In the genomic region with DNA sequence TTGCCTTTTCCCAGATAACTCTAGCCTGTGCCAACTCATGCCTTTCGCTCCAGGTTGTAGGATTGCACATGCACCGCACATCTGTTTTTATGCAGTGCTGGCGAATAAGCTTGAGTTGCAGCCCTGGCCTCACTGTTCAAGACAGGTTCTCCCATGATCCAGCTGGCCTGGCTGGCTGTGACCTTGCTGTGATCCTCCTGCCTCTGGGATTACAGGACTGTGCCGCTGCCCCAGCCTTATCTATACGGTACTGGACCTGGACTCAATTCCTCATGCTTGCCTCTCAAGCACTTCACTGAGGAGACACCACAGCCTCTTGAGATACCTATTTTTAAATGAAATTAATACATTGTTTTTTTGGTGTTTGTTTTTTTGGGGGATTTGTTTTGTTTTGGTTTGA, we compare ENCODE assay signal across 24 mouse cellular contexts. TPM values are rescaled to one million over a fixed set of nuclear protein-coding genes. Genes with fewer than 3 reads are reported as not detected.
DNase-seq lines count a peak whose midpoint lies in the region; ATAC-seq lines count a peak whose summit lies in the region.
"Had no signal": no experiment of that assay in that cellular context is flagged by ENCODE, and none has a peak within 500 bp of the region (broad histone marks: within the 10 kb centered on the region; RNA-seq: fewer than 3 reads in every experiment).

No protein-coding gene starts in this region.

- H3K9me3 ChIP-seq in heart, embryonic 11.5 days (replicated peaks; ENCODE audit: control insufficient read depth, low read length), result no peaks in the 10 kb centered on the region
- H3K9me3 ChIP-seq in heart, embryonic 14.5 days (ENCODE audit: control insufficient read depth, low read length), result no peaks in the 10 kb centered on the region
- H3K9me3 ChIP-seq: embryonic facial prominence, embryonic 12.5 days; embryonic facial prominence, embryonic 15.5 days; forebrain, embryonic 12.5 days; forebrain, embryonic 15.5 days; heart, embryonic 15.5 days; hindbrain, embryonic 12.5 days; hindbrain, embryonic 15.5 days had no signal

- peak; percentile 17 for DNase-seq in heart, adult 8-10 months (ENCODE audit: low spot score)
- peak; percentile 7 to 12 for DNase-seq in heart, postnatal 14 days
- DNase-seq in thymus, postnatal 14 days, result no peak
- DNase-seq in kidney, postnatal 10 days, result no peak
- DNase-seq: adrenal gland, adult 2 months; adrenal gland, postnatal 14 days; cerebellum, adult 11 months; cerebellum, adult 2 months; cerebellum, adult 9-11 months; cerebellum, postnatal 25 days; gastrocnemius, postnatal 10 days; gastrocnemius, postnatal 36 days; kidney, adult 2 months had no signal

- no peaks in the 10 kb centered on the region for H3K4me1 ChIP-seq in heart, embryonic 11.5 days (ENCODE audit: control insufficient read depth, insufficient read depth, low read length)
- H3K4me1 ChIP-seq in heart, embryonic 14.5 days (ENCODE audit: control insufficient read depth in 2 of 2, insufficient read depth in 2 of 2, low read length in 2 of 2), result 0 out of 4 replicates have a peak, but pooled peaks cover 0 to 3% of the 10 kb centered on the region in 2 experiments
- H3K4me1 ChIP-seq: embryonic facial prominence, embryonic 15.5 days; hindbrain, embryonic 12.5 days had no signal

- no peaks in the 10 kb centered on the region for H3K27me3 ChIP-seq in heart, embryonic 11.5 days (ENCODE audit: control insufficient read depth, insufficient read depth, low read length)
- no peaks in the 10 kb centered on the region for H3K27me3 ChIP-seq in heart, embryonic 14.5 days (ENCODE audit: control insufficient read depth, insufficient read depth, low read length)
- H3K27me3 ChIP-seq: embryonic facial prominence, embryonic 12.5 days; embryonic facial prominence, embryonic 15.5 days; forebrain, embryonic 12.5 days; forebrain, embryonic 15.5 days; heart, embryonic 15.5 days; hindbrain, embryonic 12.5 days; hindbrain, embryonic 15.5 days had no signal

- no peak overlapping the region for H3K9ac ChIP-seq in heart, embryonic 11.5 days (ENCODE audit: low read depth, low read length)
- H3K9ac ChIP-seq in heart, embryonic 14.5 days (ENCODE audit: low read length), result no peak overlapping the region
- H3K9ac ChIP-seq: embryonic facial prominence, embryonic 12.5 days; embryonic facial prominence, embryonic 15.5 days; forebrain, embryonic 12.5 days; forebrain, embryonic 15.5 days; heart, embryonic 15.5 days; hindbrain, embryonic 12.5 days; hindbrain, embryonic 15.5 days had no signal

- ATAC-seq in heart, embryonic 11.5 days (replicated peaks; ENCODE audit: insufficient number of reproducible peaks, low FRiP score, low TSS enrichment), result no peak
- 0 out of 2 replicates have a peak, but pooled peaks have one; percentile 43 for ATAC-seq in heart, embryonic 14.5 days (ENCODE audit: insufficient number of reproducible peaks, insufficient read depth, low FRiP score, low read depth)
- ATAC-seq: CD4-positive, CD25-positive, alpha-beta regulatory T cell, adult 4 months; forebrain, embryonic 15.5 days; intestine, postnatal 0 days had no signal

- H3K27ac ChIP-seq in heart, embryonic 11.5 days (ENCODE audit: low read depth, low read length), result no peak overlapping the region
- peak overlapping the region; percentile 14 to 31; a peak in 1 of 4 replicates for H3K27ac ChIP-seq in heart, embryonic 14.5 days (replicated peaks in 1 of 2; ENCODE audit: control insufficient read depth in 1 of 2, insufficient read depth in 1 of 2, low read depth in 2 of 2, low read length in 2 of 2)
- H3K27ac ChIP-seq: embryonic facial prominence, embryonic 12.5 days; embryonic facial prominence, embryonic 15.5 days; forebrain, embryonic 12.5 days; forebrain, embryonic 15.5 days; heart, embryonic 15.5 days; hindbrain, embryonic 12.5 days; hindbrain, embryonic 15.5 days had no signal

- H3K4me2 ChIP-seq in heart, embryonic 11.5 days, result no peak overlapping the region
- no peak overlapping the region for H3K4me2 ChIP-seq in heart, embryonic 14.5 days (ENCODE audit: low read length)
- H3K4me2 ChIP-seq: embryonic facial prominence, embryonic 12.5 days; embryonic facial prominence, embryonic 15.5 days; forebrain, embryonic 12.5 days; forebrain, embryonic 15.5 days; heart, embryonic 15.5 days; hindbrain, embryonic 12.5 days; hindbrain, embryonic 15.5 days had no signal

- WGBS in heart, embryonic 11.5 days (ENCODE audit: insufficient replicate concordance), result 70% methylated on average over 5 of the region's 5 CpGs
- WGBS in heart, embryonic 14.5 days, result 63% methylated on average over 5 of the region's 5 CpGs

- intact Hi-C loops in heart, postnatal 14 days (cut with DNase I), result no loop called here

- no peak overlapping the region for H3K4me3 ChIP-seq in heart, embryonic 11.5 days (ENCODE audit: low read depth, low read length)
- no peak overlapping the region for H3K4me3 ChIP-seq in heart, embryonic 14.5 days (ENCODE audit: control insufficient read depth in 1 of 2, insufficient read depth in 1 of 2, low read depth in 1 of 2, low read length in 2 of 2)
- H3K4me3 ChIP-seq: embryonic facial prominence, embryonic 12.5 days; embryonic facial prominence, embryonic 15.5 days; forebrain, embryonic 12.5 days; forebrain, embryonic 15.5 days; heart, embryonic 15.5 days; hindbrain, embryonic 12.5 days; hindbrain, embryonic 15.5 days had no signal

- H3K36me3 ChIP-seq in heart, embryonic 11.5 days (ENCODE audit: control insufficient read depth, insufficient read depth, low read length), result peaks cover 14% of the 10 kb centered on the region
- peaks cover 82% of the 10 kb centered on the region for H3K36me3 ChIP-seq in heart, embryonic 14.5 days (ENCODE audit: control insufficient read depth, insufficient read depth, low read length)

RNA-seq across cellular contexts. Expression of a gene that starts 6.5 kb away (rescaled TPM):
- total RNA-seq in heart, adult 8-10 months (2022), result 100 to 1,000 TPM; 120 to 137 (median 129) TPM
- polyA plus RNA-seq in heart, embryonic 11.5 days (2014; fragmentation: Nextera tagmentation; extraction: Ambion mirVana), result 201 and 216 TPM in 2 replicates
- polyA plus RNA-seq in heart, embryonic 14.5 days (2014; fragmentation: Nextera tagmentation; extraction: Ambion mirVana), result 208 and 222 TPM in 2 replicates
- total RNA-seq in heart, postnatal 14 days (2021), result 100 to 1,000 TPM; 136 to 141 TPM

RNA-seq across cellular contexts. Expression of a gene that starts 30.2 kb away (rescaled TPM):
- 100 to 1,000 TPM; 168 to 195 (median 176) TPM for total RNA-seq in heart, adult 8-10 months (2022)
- polyA plus RNA-seq in heart, embryonic 11.5 days (2014; fragmentation: Nextera tagmentation; extraction: Ambion mirVana), result 464 and 474 TPM in 2 replicates
- polyA plus RNA-seq in heart, embryonic 14.5 days (2014; fragmentation: Nextera tagmentation; extraction: Ambion mirVana), result 427 and 453 TPM in 2 replicates
- total RNA-seq in heart, postnatal 14 days (2021), result 100 to 1,000 TPM; 218 to 231 TPM

Comparison
In these comparisons a context has a peak if more than half of its experiments do, and no peak if none do; other contexts are left out.
1. DNase-seq: peak in heart, adult 8-10 months (single experiment) and heart, postnatal 14 days (2 of 2); none in thymus, postnatal 14 days (single experiment) and kidney, postnatal 10 days (single experiment).